Mouse (Mus musculus): ENCODE data around the gene Hoxa4. TPM values are rescaled to one million over a fixed set of nuclear protein-coding genes. Genes with fewer than 3 reads are reported as not detected.

Hoxa4 gene
- polyA plus RNA-seq, 1 experiment from 2014 or later = 6.8 TPM

DNA sequence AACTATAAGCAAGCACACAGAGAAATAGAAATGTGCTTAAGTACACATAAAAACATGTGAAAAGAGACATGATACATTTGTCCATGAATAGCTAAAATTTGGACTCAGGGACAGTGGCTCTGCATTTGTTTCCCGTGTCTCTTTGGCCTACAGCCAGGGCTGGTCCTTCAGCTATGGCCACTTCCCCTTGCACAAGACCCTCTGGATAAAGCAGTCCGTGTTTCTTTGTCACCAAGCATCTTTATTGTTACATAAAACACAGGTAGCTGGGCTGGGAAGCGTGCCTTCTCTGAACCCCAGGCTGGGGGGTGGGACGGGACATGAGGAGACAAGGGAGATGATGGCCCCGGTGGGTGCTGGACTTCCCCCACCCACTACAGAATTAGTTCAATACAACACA is 22.7 kb upstream of the Hoxa4 start:
- Histone ChIP-seq H3K4me2 (replicated peaks; ENCODE audit: low read depth, low read length) (peak overlapping the region; percentile 35; the same call in 1 of the 2 replicates), H3K9me3 (ENCODE audit: control insufficient read depth, low read depth, low read length) (no peaks in the 10 kb centered on the region), H3K4me1 (ENCODE audit: control insufficient read depth, insufficient read depth, low read length) (0 out of 2 replicates have a peak, but pooled peaks cover 4% of the 10 kb centered on the region), H3K27me3 (ENCODE audit: control insufficient read depth, insufficient read depth, low read length) (peaks cover 51% of the 10 kb centered on the region), H3K9ac (replicated peaks; ENCODE audit: low read depth, low read length) (no peak overlapping the region), H3K36me3 (ENCODE audit: control insufficient read depth, insufficient read depth, low read length) (no peaks in the 10 kb centered on the region), H3K4me3 (ENCODE audit: low read depth, low read length) (no peak overlapping the region), H3K27ac (ENCODE audit: low read length) (no peak overlapping the region)
- ATAC-seq (ENCODE audit: insufficient number of reproducible peaks, insufficient read depth, low FRiP score, low read depth) = no peak
- WGBS = 21% methylated on average over 5 of the region's 5 CpGs

DNA sequence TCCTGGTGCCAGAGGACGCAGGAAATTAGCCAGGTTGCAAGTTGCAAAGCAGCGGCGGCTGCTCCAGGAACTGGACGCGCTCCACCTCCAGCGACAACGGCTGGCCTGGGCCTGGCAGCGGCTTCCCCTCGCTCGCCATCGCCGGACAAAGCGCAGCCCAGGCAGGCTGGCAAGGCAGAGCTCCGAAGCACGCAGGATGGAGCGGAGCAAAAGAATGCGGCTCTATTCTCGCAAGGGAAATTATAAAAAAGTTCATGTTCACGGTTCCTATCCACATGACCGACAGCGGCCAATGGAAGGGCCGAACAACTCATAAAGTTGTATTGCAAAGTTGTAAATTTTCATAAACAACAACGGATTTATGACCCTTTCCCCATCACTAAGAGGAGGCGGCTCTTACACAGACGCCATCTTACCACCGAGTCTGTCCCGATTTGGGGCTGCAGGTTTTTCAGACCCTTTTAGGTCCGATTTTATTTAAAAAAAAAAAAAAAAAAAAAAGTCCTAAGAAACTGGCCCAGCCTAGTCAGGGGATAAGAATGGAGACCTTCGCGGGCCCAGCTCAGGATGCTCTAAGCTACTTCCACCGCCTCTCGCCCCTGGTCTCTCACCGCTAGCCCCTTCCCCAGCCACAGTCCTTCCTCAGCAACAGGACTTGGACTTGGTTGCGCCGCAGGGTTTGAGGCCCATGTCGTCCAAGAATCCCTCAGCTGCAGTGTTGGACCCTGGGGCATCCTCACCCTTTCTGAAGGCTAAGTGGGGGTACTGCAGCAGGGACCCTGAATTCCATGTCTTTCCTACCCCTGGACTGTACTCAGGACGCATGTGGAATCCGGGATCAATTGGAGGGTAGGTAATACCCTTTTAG is 21.8 kb upstream of the Hoxa4 start, which contains the start of the genes Hoxa3 and Gm28308:
TSS of gene Hoxa3 (minus strand) at position 218 of the 868 bp plus-strand sequence.
TSS of gene Gm28308 (minus strand) at position 221 of the 868 bp plus-strand sequence.
- H3K27me3 ChIP-seq (ENCODE audit: control insufficient read depth, insufficient read depth, low read length) = peaks cover 42% of the 10 kb centered on the region
- 0 out of 2 replicates have a peak, but pooled peaks have one; percentile 29 for ATAC-seq (ENCODE audit: insufficient number of reproducible peaks, insufficient read depth, low FRiP score, low read depth)
- H3K4me1 ChIP-seq (ENCODE audit: control insufficient read depth, insufficient read depth, low read length) = 0 out of 2 replicates have a peak, but pooled peaks cover 4% of the 10 kb centered on the region
- no peaks in the 10 kb centered on the region for H3K36me3 ChIP-seq (ENCODE audit: control insufficient read depth, insufficient read depth, low read length)
- H3K4me3 ChIP-seq (ENCODE audit: low read depth, low read length) = peak within 1 kb of the TSS; percentile 47
- H3K4me2 ChIP-seq (replicated peaks; ENCODE audit: low read depth, low read length) = peak within 1 kb of the TSS; percentile 78
- H3K9ac ChIP-seq (replicated peaks; ENCODE audit: low read depth, low read length) = peak within 1 kb of the TSS; percentile 62
- H3K9me3 ChIP-seq (ENCODE audit: control insufficient read depth, low read depth, low read length) = no peaks in the 10 kb centered on the region
- 4% methylated on average over 38 of the region's 38 CpGs for WGBS
- H3K27ac ChIP-seq (ENCODE audit: low read length) = peak within 1 kb of the TSS; percentile 84

DNA sequence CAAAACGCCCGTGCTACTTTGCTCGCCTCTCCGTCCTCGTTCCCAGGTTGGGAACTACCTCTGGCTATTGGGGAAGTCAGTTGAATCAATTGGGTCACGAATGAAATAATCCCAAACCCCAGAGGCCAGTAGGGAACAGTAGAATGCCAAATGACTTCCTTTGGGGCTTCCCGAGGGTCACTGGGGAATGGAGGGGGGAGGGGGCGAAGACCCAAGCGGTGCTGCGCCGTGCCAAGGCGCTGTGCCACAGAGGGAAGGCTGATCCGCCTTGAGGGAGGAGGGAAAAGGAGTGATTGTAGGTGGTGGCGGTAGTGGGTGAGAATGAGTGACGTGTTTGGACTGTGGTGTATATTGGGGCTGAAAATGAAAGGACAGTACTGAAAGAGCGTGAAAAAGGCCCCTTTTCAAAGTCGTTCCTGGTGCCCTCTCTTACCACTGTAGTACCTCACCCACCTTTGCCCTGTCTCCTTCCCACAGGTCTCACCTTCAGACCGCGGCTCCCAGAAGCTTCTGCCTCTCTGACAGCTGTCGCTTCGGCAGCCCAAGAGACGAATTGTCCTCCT is 21.1 kb upstream of the Hoxa4 start:
- Histone ChIP-seq H3K9ac (replicated peaks; ENCODE audit: low read depth, low read length) (peak overlapping the region; percentile 62), H3K27ac (ENCODE audit: low read length) (peak overlapping the region; percentile 84)

DNA sequence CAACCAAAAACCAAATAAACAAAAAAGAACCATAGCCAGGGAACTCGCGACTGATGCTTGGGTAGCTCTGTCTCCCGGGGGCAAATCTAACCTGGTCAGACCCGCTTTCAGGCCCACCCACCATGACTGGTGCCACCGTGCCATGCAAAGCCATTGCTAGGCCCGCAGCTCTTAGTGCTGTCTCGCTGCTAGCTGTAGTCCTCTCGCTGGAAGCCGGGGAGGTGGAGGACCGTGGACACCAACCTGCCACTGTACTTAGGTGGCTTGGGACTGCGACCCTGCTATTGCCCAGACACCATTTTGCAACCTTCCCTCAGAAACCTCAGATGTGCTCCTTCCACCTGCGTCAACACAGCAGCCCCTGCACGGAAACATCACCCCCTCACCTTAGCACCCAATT is 20.4 kb upstream of the Hoxa4 start:
- Histone ChIP-seq H3K4me1 (ENCODE audit: control insufficient read depth, insufficient read depth, low read length) (no peaks in the 10 kb centered on the region), H3K27me3 (ENCODE audit: control insufficient read depth, insufficient read depth, low read length) (peaks cover 36% of the 10 kb centered on the region), H3K27ac (ENCODE audit: low read length) (peak overlapping the region; percentile 84; the same call in 1 of the 2 replicates), H3K4me2 (replicated peaks; ENCODE audit: low read depth, low read length) (peak overlapping the region; percentile 78), H3K9ac (replicated peaks; ENCODE audit: low read depth, low read length) (peak overlapping the region; percentile 62), H3K36me3 (ENCODE audit: control insufficient read depth, insufficient read depth, low read length) (no peaks in the 10 kb centered on the region), H3K4me3 (ENCODE audit: low read depth, low read length) (peak overlapping the region; percentile 47), H3K9me3 (ENCODE audit: control insufficient read depth, low read depth, low read length) (no peaks in the 10 kb centered on the region)
- ATAC-seq (ENCODE audit: insufficient number of reproducible peaks, insufficient read depth, low FRiP score, low read depth) = no peak
- WGBS = 5% methylated on average over 13 of the region's 13 CpGs

More for the DNA sequence above, 21.1 kb upstream of the Hoxa4 start:
- Histone ChIP-seq H3K4me2 (replicated peaks; ENCODE audit: low read depth, low read length) (peak overlapping the region; percentile 78), H3K4me3 (ENCODE audit: low read depth, low read length) (peak overlapping the region; percentile 47), H3K27me3 (ENCODE audit: control insufficient read depth, insufficient read depth, low read length) (peaks cover 36% of the 10 kb centered on the region), H3K36me3 (ENCODE audit: control insufficient read depth, insufficient read depth, low read length) (no peaks in the 10 kb centered on the region), H3K9me3 (ENCODE audit: control insufficient read depth, low read depth, low read length) (no peaks in the 10 kb centered on the region), H3K4me1 (ENCODE audit: control insufficient read depth, insufficient read depth, low read length) (0 out of 2 replicates have a peak, but pooled peaks cover 2% of the 10 kb centered on the region)
- 3% methylated on average over 22 of the region's 22 CpGs for WGBS
- ATAC-seq (ENCODE audit: insufficient number of reproducible peaks, insufficient read depth, low FRiP score, low read depth) = no peak

DNA sequence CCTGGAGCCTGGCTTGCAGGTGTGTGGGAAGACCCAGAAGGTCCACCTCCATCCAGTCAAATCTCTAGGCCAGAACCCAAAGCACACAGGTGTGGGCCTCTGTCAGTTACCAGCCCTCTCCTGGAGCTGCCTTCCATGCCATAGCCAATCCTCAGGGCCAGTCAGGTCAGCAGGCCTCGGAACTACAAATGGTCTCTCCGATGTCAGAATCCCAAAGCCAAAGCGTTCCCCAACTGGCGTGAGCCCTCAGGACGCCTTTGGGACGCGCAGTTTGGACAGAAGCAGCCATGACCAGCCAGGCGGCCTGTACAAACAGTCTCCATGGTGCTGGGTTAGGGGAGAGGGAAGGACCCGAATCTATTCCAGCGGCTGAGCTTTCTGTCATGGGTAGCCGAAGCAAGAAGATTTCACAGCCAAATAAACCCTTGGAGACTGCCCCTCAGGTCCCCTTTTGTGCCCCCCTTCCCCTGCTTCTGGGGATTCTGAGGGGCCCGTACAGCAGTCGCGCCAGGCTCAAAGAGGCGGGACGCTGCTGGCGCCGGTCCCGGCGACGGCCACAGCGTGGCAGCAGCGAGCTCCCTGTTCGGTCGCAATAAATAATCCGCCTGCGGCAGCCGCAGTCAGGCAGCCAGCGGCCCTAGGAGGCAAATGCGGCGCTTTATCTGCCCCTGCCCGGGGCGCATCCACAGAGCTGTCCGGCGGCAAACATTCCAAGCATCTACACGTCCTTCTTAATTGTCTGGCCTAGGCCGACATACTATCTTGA is 19.8 kb upstream of the Hoxa4 start:
- H3K4me3 ChIP-seq (ENCODE audit: low read depth, low read length) = peak overlapping the region; percentile 47
- H3K9ac ChIP-seq (replicated peaks; ENCODE audit: low read depth, low read length) = peak overlapping the region; percentile 62
- no peaks in the 10 kb centered on the region for H3K9me3 ChIP-seq (ENCODE audit: control insufficient read depth, low read depth, low read length)
- H3K36me3 ChIP-seq (ENCODE audit: control insufficient read depth, insufficient read depth, low read length) = no peaks in the 10 kb centered on the region
- peaks cover 36% of the 10 kb centered on the region for H3K27me3 ChIP-seq (ENCODE audit: control insufficient read depth, insufficient read depth, low read length)
- peak; percentile 19; the same call in 1 of the 2 replicates for ATAC-seq (ENCODE audit: insufficient number of reproducible peaks, insufficient read depth, low FRiP score, low read depth)
- H3K4me2 ChIP-seq (replicated peaks; ENCODE audit: low read depth, low read length) = peak overlapping the region; percentile 78
- peak overlapping the region; percentile 84; the same call in 1 of the 2 replicates for H3K27ac ChIP-seq (ENCODE audit: low read length)
- WGBS = 2% methylated on average over 37 of the region's 37 CpGs
- no peaks in the 10 kb centered on the region for H3K4me1 ChIP-seq (ENCODE audit: control insufficient read depth, insufficient read depth, low read length)

DNA sequence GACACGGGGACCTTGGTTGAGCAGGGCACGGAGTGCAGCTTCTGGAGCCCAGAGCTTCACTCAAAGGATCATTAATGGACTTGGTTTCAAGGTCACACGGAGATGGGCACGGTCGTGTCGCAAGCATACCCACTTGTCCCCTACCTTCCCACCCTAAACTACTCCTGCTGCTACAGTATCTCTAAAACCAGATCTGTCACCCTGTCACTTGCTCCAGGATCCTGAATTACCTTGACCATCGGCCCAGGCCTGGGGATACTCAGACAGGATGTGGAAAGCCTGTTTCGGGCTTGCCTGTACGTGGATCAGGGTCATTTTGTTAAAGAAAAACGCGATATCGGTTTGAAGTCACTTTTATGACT is 18.1 kb upstream of the Hoxa4 start:
- Histone ChIP-seq H3K4me3 (ENCODE audit: low read depth, low read length) (peak overlapping the region; percentile 47), H3K9me3 (ENCODE audit: control insufficient read depth, low read depth, low read length) (no peaks in the 10 kb centered on the region), H3K9ac (replicated peaks; ENCODE audit: low read depth, low read length) (peak overlapping the region; percentile 18), H3K27me3 (ENCODE audit: control insufficient read depth, insufficient read depth, low read length) (peaks cover 24% of the 10 kb centered on the region), H3K4me1 (ENCODE audit: control insufficient read depth, insufficient read depth, low read length) (peaks cover 3% of the 10 kb centered on the region; the same call in 1 of the 2 replicates), H3K36me3 (ENCODE audit: control insufficient read depth, insufficient read depth, low read length) (no peaks in the 10 kb centered on the region), H3K4me2 (replicated peaks; ENCODE audit: low read depth, low read length) (peak overlapping the region; percentile 78), H3K27ac (ENCODE audit: low read length) (peak overlapping the region; percentile 71; the same call in 1 of the 2 replicates)
- no peak for ATAC-seq (ENCODE audit: insufficient number of reproducible peaks, insufficient read depth, low FRiP score, low read depth)
- WGBS = 23% methylated on average over 12 of the region's 12 CpGs

DNA sequence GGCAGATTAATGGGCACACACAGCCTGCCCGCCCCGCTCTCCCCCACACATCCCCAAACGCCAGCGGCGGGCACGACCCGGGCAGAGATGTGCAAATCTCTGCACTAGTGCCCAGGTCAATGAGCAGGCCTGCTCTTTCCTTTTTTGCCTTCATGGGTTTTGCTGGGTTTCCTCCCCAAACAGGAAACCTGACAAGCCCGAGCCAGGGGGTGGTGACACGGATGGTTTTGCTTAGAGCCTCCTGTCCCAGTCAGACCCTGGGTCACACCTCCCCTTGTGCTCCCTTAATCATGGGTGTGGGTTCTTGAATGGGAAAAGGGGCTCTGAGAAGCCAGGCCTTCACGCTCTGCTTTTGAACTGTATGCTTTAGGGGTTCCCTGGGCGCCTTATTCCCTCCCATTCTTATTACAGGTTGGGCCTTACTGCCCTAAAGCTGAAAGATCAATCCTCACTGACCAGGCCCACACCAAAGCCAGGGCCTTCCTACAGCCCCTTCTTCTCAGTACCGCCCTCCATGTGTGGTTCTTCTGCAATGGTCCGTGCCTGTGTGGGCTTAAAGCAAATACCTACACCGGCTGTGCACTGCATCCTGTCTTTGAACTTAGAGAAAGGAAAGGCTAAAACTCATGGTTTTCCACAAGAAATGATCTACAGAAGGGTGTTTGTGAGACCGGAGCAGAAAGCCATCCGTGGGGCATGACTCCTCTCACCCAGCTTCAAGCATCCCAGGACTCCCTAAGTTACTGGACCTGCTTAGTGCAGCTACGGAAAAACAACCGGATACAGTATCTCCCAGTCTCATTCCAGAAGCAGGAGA is 17.5 kb upstream of the Hoxa4 start:
- peaks cover 3% of the 10 kb centered on the region; the same call in 1 of the 2 replicates for H3K4me1 ChIP-seq (ENCODE audit: control insufficient read depth, insufficient read depth, low read length)
- peak overlapping the region; percentile 47 for H3K4me3 ChIP-seq (ENCODE audit: low read depth, low read length)
- peak overlapping the region; percentile 78 for H3K4me2 ChIP-seq (replicated peaks; ENCODE audit: low read depth, low read length)
- peaks cover 20% of the 10 kb centered on the region for H3K27me3 ChIP-seq (ENCODE audit: control insufficient read depth, insufficient read depth, low read length)
- 13% methylated on average over 18 of the region's 18 CpGs for WGBS
- H3K36me3 ChIP-seq (ENCODE audit: control insufficient read depth, insufficient read depth, low read length) = no peaks in the 10 kb centered on the region
- peak overlapping the region; percentile 71; the same call in 1 of the 2 replicates for H3K27ac ChIP-seq (ENCODE audit: low read length)
- H3K9me3 ChIP-seq (ENCODE audit: control insufficient read depth, low read depth, low read length) = no peaks in the 10 kb centered on the region
- H3K9ac ChIP-seq (replicated peaks; ENCODE audit: low read depth, low read length) = peak overlapping the region; percentile 18
- no peak for ATAC-seq (ENCODE audit: insufficient number of reproducible peaks, insufficient read depth, low FRiP score, low read depth)
